Mouse (Mus musculus): ENCODE data around the gene Telo2.

- TF ChIP-seq CTCF (IDR thresholded peaks at IDR 0.05; ENCODE audit: low read depth): no peak
- TF ChIP-seq EP300 (optimal IDR thresholded peaks at IDR 0.05): no peak
Observed at GRCm38 (mm10) chr17:25110590-25110989, 5.2 kb downstream of the Telo2 start.
